Mouse (Mus musculus) liver, embryonic 12.5 days (tissue): Measurements from ENCODE around the gene Tnfrsf4. TPM values are rescaled to one million over a fixed set of nuclear protein-coding genes. Genes with fewer than 3 reads are reported as not detected.
A peak's percentile ranks its signal among the peaks of the same experiment; 100 is the strongest.

Source experiments
- microRNA counts: library from miRNA; unstranded; fragments of <30 nt; microRNA quantifications from one replicate; lab custom pipeline; 2017
- microRNA-seq: library from miRNA; unstranded; fragments of <30 nt; microRNA quantifications from one replicate; pipeline ENCODE4, GENCODE M21; 2017
- polyA plus RNA-seq: library from polyadenylated mRNA; unstranded; fragments of >200 nt; fragmentation: Nextera tagmentation; extraction: Ambion mirVana; gene quantifications from 2 replicates; pipeline ENCODE4 v1.2.1, GENCODE M21; 2016

Gene Tnfrsf4
- polyA plus RNA-seq, 1 experiment from 2014 or later, result 0.39 TPM

MicroRNA genes within 50 kb of the gene (microRNA counts, 519-probe panel; counts per million panel counts)
- microRNA mmu-miR-200a (lab: Ali Mortazavi, UCI) (582 counts per million, percentile 70 among the panel's probes with 10 or more counts), microRNA mmu-miR-200b (lab: Ali Mortazavi, UCI) (5,445 counts per million, percentile 88 among the panel's probes with 10 or more counts), microRNA mmu-miR-429 (lab: Ali Mortazavi, UCI) (3,007 counts per million, percentile 73 among the panel's probes with 10 or more counts)

Small RNA genes within 50 kb of the gene (microRNA-seq; reads per million reads assigned to microRNA genes)
- gene Mir200a (153 reads per million, percentile 52 among the genes with 10 or more reads in this experiment), gene Mir200b (430 reads per million, percentile 65 among the genes with 10 or more reads in this experiment), gene Mir429 (1,324 reads per million, percentile 76 among the genes with 10 or more reads in this experiment)

Other genes with a start within 250 kb of the Tnfrsf4 start
- 0.49 and 0.73 TPM in 2 replicates for gene Vwa1, start 239.1 kb upstream of the Tnfrsf4 start, polyA plus RNA-seq
- gene Tmem88b, start 228.0 kb upstream of the Tnfrsf4 start, polyA plus RNA-seq, result 0.32 TPM in 2 replicates
- not detected in 2 replicates for gene Ankrd65, start 223.4 kb upstream of the Tnfrsf4 start, polyA plus RNA-seq
- 223 and 228 TPM in 2 replicates for gene Mrpl20, start 211.0 kb upstream of the Tnfrsf4 start, polyA plus RNA-seq
- gene Ccnl2, start 201.4 kb upstream of the Tnfrsf4 start, polyA plus RNA-seq, result 98.8 and 101 TPM in 2 replicates
- gene Aurkaip1, start 182.6 kb upstream of the Tnfrsf4 start, polyA plus RNA-seq, result 146 and 153 TPM in 2 replicates
- gene Mxra8, start 174.2 kb upstream of the Tnfrsf4 start, polyA plus RNA-seq, result 8.1 and 9.2 TPM in 2 replicates
- 10.7 and 12.1 TPM in 2 replicates for gene Dvl1, start 166.4 kb upstream of the Tnfrsf4 start, polyA plus RNA-seq
- gene Tas1r3, start 150.5 kb upstream of the Tnfrsf4 start, polyA plus RNA-seq, result 0.07 and 0.11 TPM in 2 replicates
- 10.3 and 10.8 TPM in 2 replicates for gene Cptp, start 144.4 kb upstream of the Tnfrsf4 start, polyA plus RNA-seq
- 50.0 and 51.4 TPM in 2 replicates for gene Ints11, start 144.3 kb upstream of the Tnfrsf4 start, polyA plus RNA-seq
- gene Pusl1, start 122.1 kb upstream of the Tnfrsf4 start, polyA plus RNA-seq, result 32.7 and 33.6 TPM in 2 replicates
- 13.4 and 13.6 TPM in 2 replicates for gene Acap3, start 122.0 kb upstream of the Tnfrsf4 start, polyA plus RNA-seq
- gene Ube2j2, start 70.0 kb upstream of the Tnfrsf4 start, polyA plus RNA-seq, result 106 and 111 TPM in 2 replicates
- gene C1qtnf12, start 51.5 kb upstream of the Tnfrsf4 start, polyA plus RNA-seq, result 45.0 and 48.8 TPM in 2 replicates
- 8.2 and 8.7 TPM in 2 replicates for gene B3galt6, start 21.2 kb upstream of the Tnfrsf4 start, polyA plus RNA-seq
- gene Sdf4, start 21.0 kb upstream of the Tnfrsf4 start, polyA plus RNA-seq, result 93.4 and 93.9 TPM in 2 replicates
- 0.77 and 0.99 TPM in 2 replicates for gene Tnfrsf18, start 12.3 kb downstream of the Tnfrsf4 start, polyA plus RNA-seq
- 0.07 and 0.15 TPM in 2 replicates for gene Ttll10, start 45.6 kb downstream of the Tnfrsf4 start, polyA plus RNA-seq
- 19.6 and 20.3 TPM in 2 replicates for gene 9430015G10Rik, start 96.1 kb downstream of the Tnfrsf4 start, polyA plus RNA-seq
- gene Rnf223, start 116.7 kb downstream of the Tnfrsf4 start, polyA plus RNA-seq, result 0.06 and 0.19 TPM in 2 replicates
- gene Agrn, start 183.6 kb downstream of the Tnfrsf4 start, polyA plus RNA-seq, result 16.1 and 17.8 TPM in 2 replicates
- 2.6 and 3.2 TPM in 2 replicates for gene Isg15, start 187.0 kb downstream of the Tnfrsf4 start, polyA plus RNA-seq
- gene AW011738, start 189.5 kb downstream of the Tnfrsf4 start, polyA plus RNA-seq, result 1.3 and 1.4 TPM in 2 replicates
- 0.12 TPM in 2 replicates for gene Perm1, start 202.0 kb downstream of the Tnfrsf4 start, polyA plus RNA-seq
- 7.2 TPM in 2 replicates for gene Plekhn1, start 221.0 kb downstream of the Tnfrsf4 start, polyA plus RNA-seq
- gene Noc2l, start 222.2 kb downstream of the Tnfrsf4 start, polyA plus RNA-seq, result 125 and 130 TPM in 2 replicates
- gene Samd11, start 241.8 kb downstream of the Tnfrsf4 start, polyA plus RNA-seq, result 26.8 and 28.4 TPM in 2 replicates